Mouse (Mus musculus): Measurements from ENCODE around the gene Vmn1r178. TPM values are rescaled to one million over a fixed set of nuclear protein-coding genes. Genes with fewer than 3 reads are reported as not detected.
"Not testable (repeated sequence)": the region's sequence is repeated elsewhere in the genome, so short reads cannot be mapped to it uniquely, and the experiment has no call there.

Vmn1r178 gene
- not detected in 2 replicates for total RNA-seq (2012; rRNA removed)
- polyA plus RNA-seq (2012; ENCODE audit: insufficient read depth in 1 of 2, insufficient read length in 2 of 2, low read depth in 1 of 2, low replicate concordance in 2 of 2, missing spikeins in 1 of 2) = not detected

GRCm38 (mm10) chr7:23891709-23892108, at the start of gene Vmn1r178:
TSS of gene Vmn1r178 (plus strand) at chr7:23892009.
- Histone ChIP-seq H3K27me3 (ENCODE audit: control insufficient read depth in 1 of 2, insufficient read depth in 2 of 2, low read length in 2 of 2) (no peaks in the 10 kb centered on the region), H3K9ac (ENCODE audit: control insufficient read depth, low read depth, low read length, poor library complexity, severe bottlenecking) (no peak within 1 kb of the TSS), H3K36me3 (ENCODE audit: control insufficient read depth in 1 of 2, insufficient read depth in 2 of 2, low read length in 2 of 2) (no peaks in the 10 kb centered on the region), H3K9me3 (replicated peaks; ENCODE audit: insufficient read depth, low read length) (no peaks in the 10 kb centered on the region), H3K4me1 (ENCODE audit: control insufficient read depth in 1 of 2, insufficient read depth in 2 of 2, low read length in 2 of 2) (no peaks in the 10 kb centered on the region), H3K79me2 (ENCODE audit: control insufficient read depth, insufficient read depth, low read length, poor library complexity) (no peaks in the 10 kb centered on the region), H3K27ac (ENCODE audit: control insufficient read depth, low read depth, low read length) (no peak within 1 kb of the TSS), H3K4me3 (ENCODE audit: control insufficient read depth in 1 of 2, insufficient read depth in 1 of 2, low read depth in 2 of 2, low read length in 2 of 2) (no peak within 1 kb of the TSS)
- no peak for DNase-seq (ENCODE audit: low read depth, low spot score)
- TF ChIP-seq NRF1 (IDR thresholded peaks at IDR 0.05; ENCODE audit: insufficient read depth, low read depth, low read length, poor library complexity, severe bottlenecking) (no peak), UBTF (IDR thresholded peaks at IDR 0.05; ENCODE audit: borderline replicate concordance, insufficient read depth, low read depth, low read length) (no peak), POLR2AphosphoS5 (IDR thresholded peaks at IDR 0.05; ENCODE audit: borderline replicate concordance, low read depth, low read length) (no peak), CTCF (IDR thresholded peaks at IDR 0.05 in 2 of 3, conservative IDR thresholded peaks at IDR 0.05 in 1 of 3; ENCODE audit: control insufficient read depth in 1 of 3, insufficient read depth in 1 of 3, low read depth in 2 of 3, low read length in 3 of 3, poor library complexity in 1 of 3, severe bottlenecking in 1 of 3) (no peak), TBP (IDR thresholded peaks at IDR 0.05; ENCODE audit: low read depth, low read length) (no peak), CHD1 (IDR thresholded peaks at IDR 0.05; ENCODE audit: low read depth, low read length) (no peak), GATA1 (IDR thresholded peaks at IDR 0.05; ENCODE audit: low read depth, low read length) (no peak), RCOR1 (IDR thresholded peaks at IDR 0.05; ENCODE audit: low read depth, low read length) (no peak), MAX (IDR thresholded peaks at IDR 0.05; ENCODE audit: low read length) (no peak), KAT2A (conservative IDR thresholded peaks at IDR 0.05; ENCODE audit: low read depth, low read length) (no peak), USF1 (IDR thresholded peaks at IDR 0.05; ENCODE audit: low read depth, low read length) (no peak), NELFE (IDR thresholded peaks at IDR 0.05; ENCODE audit: low read depth, low read length) (no peak), MAZ (IDR thresholded peaks at IDR 0.05; ENCODE audit: low read depth, low read length) (no peak), JUND (IDR thresholded peaks at IDR 0.05; ENCODE audit: low read depth, low read length) (no peak), GABPA (IDR thresholded peaks at IDR 0.05; ENCODE audit: low read depth, low read length) (no peak)

DNA sequence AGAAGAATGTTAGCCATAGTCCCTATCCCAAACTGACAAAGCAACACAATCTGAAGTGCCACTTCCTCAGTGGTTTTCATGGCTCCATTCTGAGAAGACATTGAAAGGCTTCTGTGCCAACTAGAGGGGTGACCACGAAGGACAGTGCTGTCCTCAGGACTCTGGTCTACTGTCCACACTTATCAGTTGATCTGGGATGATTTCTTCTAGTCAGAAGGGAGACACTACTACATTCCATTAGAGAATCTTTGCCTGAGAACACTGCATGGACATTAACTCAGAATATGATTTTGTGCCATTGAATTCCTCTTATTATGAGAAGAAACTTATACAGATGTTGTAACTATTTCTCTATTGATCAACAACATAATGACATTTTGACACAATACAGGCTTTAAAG, 25.5 kb upstream of the Vmn1r178 start, which contains the start of gene Vmn1r177:
Gene Vmn1r177, minus strand, starts transcription at position 101 of the 400 bp plus-strand sequence.
- not testable (repeated sequence) for H3K79me2 ChIP-seq (ENCODE audit: control insufficient read depth, insufficient read depth, low read length, poor library complexity); H3K36me3 ChIP-seq (ENCODE audit: control insufficient read depth in 1 of 2, insufficient read depth in 2 of 2, low read length in 2 of 2); H3K4me3 ChIP-seq (ENCODE audit: control insufficient read depth in 1 of 2, insufficient read depth in 1 of 2, low read depth in 2 of 2, low read length in 2 of 2); H3K27ac ChIP-seq (ENCODE audit: control insufficient read depth, low read depth, low read length); DNase-seq (ENCODE audit: low read depth, low spot score); H3K9ac ChIP-seq (ENCODE audit: control insufficient read depth, low read depth, low read length, poor library complexity, severe bottlenecking); H3K4me1 ChIP-seq (ENCODE audit: control insufficient read depth in 1 of 2, insufficient read depth in 2 of 2, low read length in 2 of 2); H3K27me3 ChIP-seq (ENCODE audit: control insufficient read depth in 1 of 2, insufficient read depth in 2 of 2, low read length in 2 of 2); H3K9me3 ChIP-seq (replicated peaks; ENCODE audit: insufficient read depth, low read length)

GRCm38 (mm10) chr7:23876918-23877317, 14.9 kb upstream of the Vmn1r178 start:
- not testable (repeated sequence) for H3K9ac ChIP-seq (ENCODE audit: control insufficient read depth, low read depth, low read length, poor library complexity, severe bottlenecking); H3K27me3 ChIP-seq (ENCODE audit: control insufficient read depth in 1 of 2, insufficient read depth in 2 of 2, low read length in 2 of 2); DNase-seq (ENCODE audit: low read depth, low spot score); H3K27ac ChIP-seq (ENCODE audit: control insufficient read depth, low read depth, low read length); H3K4me3 ChIP-seq (ENCODE audit: control insufficient read depth in 1 of 2, insufficient read depth in 1 of 2, low read depth in 2 of 2, low read length in 2 of 2); H3K79me2 ChIP-seq (ENCODE audit: control insufficient read depth, insufficient read depth, low read length, poor library complexity); H3K4me1 ChIP-seq (ENCODE audit: control insufficient read depth in 1 of 2, insufficient read depth in 2 of 2, low read length in 2 of 2); H3K9me3 ChIP-seq (replicated peaks; ENCODE audit: insufficient read depth, low read length); H3K36me3 ChIP-seq (ENCODE audit: control insufficient read depth in 1 of 2, insufficient read depth in 2 of 2, low read length in 2 of 2)

Measured in MEL (cell line).